Mouse (Mus musculus): Measurements from ENCODE around the gene Mxd4. TPM values are rescaled to one million over a fixed set of nuclear protein-coding genes. Genes with fewer than 3 reads are reported as not detected.

Gene Mxd4
- polyA plus RNA-seq, 1 experiment = 70.6 TPM

- H3K4me1 ChIP-seq (ENCODE audit: control insufficient read depth, insufficient read depth, insufficient read length, low read length) = no peaks in the 10 kb centered on the region
- H3K27ac ChIP-seq (replicated peaks; ENCODE audit: low read depth, low read length) = no peak overlapping the region
- no peak overlapping the region for H3K4me3 ChIP-seq (ENCODE audit: insufficient read depth, low read depth, low read length)
Observed at GRCm38 (mm10) chr5:34210279-34210678, 22.8 kb upstream of the Mxd4 start.

GRCm38 (mm10) chr5:34207503-34207902, 20.0 kb upstream of the Mxd4 start:
- H3K27ac ChIP-seq (replicated peaks; ENCODE audit: low read depth, low read length) = no peak overlapping the region
- no peaks in the 10 kb centered on the region for H3K4me1 ChIP-seq (ENCODE audit: control insufficient read depth, insufficient read depth, insufficient read length, low read length)
- no peak overlapping the region for H3K4me3 ChIP-seq (ENCODE audit: insufficient read depth, low read depth, low read length)

GRCm38 (mm10) chr5:34205788-34206187, 18.3 kb upstream of the Mxd4 start:
- Histone ChIP-seq H3K4me1 (ENCODE audit: control insufficient read depth, insufficient read depth, insufficient read length, low read length) (no peaks in the 10 kb centered on the region), H3K4me3 (ENCODE audit: insufficient read depth, low read depth, low read length) (no peak overlapping the region), H3K27ac (replicated peaks; ENCODE audit: low read depth, low read length) (no peak overlapping the region)

GRCm38 (mm10) chr5:34204911-34205310, 17.4 kb upstream of the Mxd4 start:
- Histone ChIP-seq H3K27ac (replicated peaks; ENCODE audit: low read depth, low read length) (no peak overlapping the region), H3K4me3 (ENCODE audit: insufficient read depth, low read depth, low read length) (no peak overlapping the region), H3K4me1 (ENCODE audit: control insufficient read depth, insufficient read depth, insufficient read length, low read length) (no peaks in the 10 kb centered on the region)

- Histone ChIP-seq H3K4me3 (ENCODE audit: insufficient read depth, low read depth, low read length) (no peak overlapping the region), H3K4me1 (ENCODE audit: control insufficient read depth, insufficient read depth, insufficient read length, low read length) (no peaks in the 10 kb centered on the region), H3K27ac (replicated peaks; ENCODE audit: low read depth, low read length) (no peak overlapping the region)
Observed at GRCm38 (mm10) chr5:34202006-34202405, 14.5 kb upstream of the Mxd4 start.

- H3K4me1 ChIP-seq (ENCODE audit: control insufficient read depth, insufficient read depth, insufficient read length, low read length) = no peaks in the 10 kb centered on the region
- no peak overlapping the region for H3K4me3 ChIP-seq (ENCODE audit: insufficient read depth, low read depth, low read length)
- H3K27ac ChIP-seq (replicated peaks; ENCODE audit: low read depth, low read length) = no peak overlapping the region
Observed at GRCm38 (mm10) chr5:34201396-34201795, 13.9 kb upstream of the Mxd4 start.

DNA sequence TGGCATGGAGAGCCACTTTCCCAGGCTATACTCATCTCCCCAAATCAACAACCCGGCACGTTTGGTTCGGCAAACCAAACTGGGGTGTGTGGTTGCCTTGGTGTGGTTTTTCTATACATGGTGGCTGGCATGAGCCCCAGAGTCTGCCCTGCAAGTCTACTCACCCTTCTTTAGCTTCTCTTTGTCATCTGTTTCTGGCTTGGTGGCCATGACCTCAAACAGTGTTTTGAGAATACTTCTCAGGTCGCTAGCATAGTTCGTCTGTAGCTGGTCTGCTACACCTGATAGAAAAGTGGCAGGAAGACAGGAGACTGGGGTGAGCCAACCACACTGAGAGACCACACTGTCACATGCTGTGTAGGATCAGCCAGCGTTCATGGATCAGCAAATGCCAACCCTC, 11.1 kb upstream of the Mxd4 start:
- Histone ChIP-seq H3K4me3 (ENCODE audit: insufficient read depth, low read depth, low read length) (no peak overlapping the region), H3K4me1 (ENCODE audit: control insufficient read depth, insufficient read depth, insufficient read length, low read length) (no peaks in the 10 kb centered on the region), H3K27ac (replicated peaks; ENCODE audit: low read depth, low read length) (no peak overlapping the region)

DNA sequence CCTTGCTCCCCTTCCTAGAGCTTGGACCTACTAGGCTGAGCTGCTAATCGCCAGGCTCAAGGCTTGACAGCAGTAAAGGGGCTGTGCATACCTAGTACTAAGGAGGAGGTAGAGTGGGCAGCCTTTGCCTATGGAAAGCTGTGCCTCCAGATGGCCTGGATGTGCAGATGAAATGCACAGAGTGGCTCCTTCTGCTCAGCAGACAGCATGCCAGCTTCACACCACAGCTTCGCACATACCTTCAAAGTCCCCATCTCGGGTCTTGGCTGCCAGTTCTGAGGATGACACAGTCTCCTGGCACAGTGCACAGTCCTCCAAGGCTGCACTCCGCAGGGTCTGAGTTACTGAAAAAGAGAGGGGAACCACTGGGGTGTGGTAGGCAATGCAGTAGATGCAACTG, 9.7 kb upstream of the Mxd4 start:
- Histone ChIP-seq H3K27ac (replicated peaks; ENCODE audit: low read depth, low read length) (no peak overlapping the region), H3K4me3 (ENCODE audit: insufficient read depth, low read depth, low read length) (no peak overlapping the region)

DNA sequence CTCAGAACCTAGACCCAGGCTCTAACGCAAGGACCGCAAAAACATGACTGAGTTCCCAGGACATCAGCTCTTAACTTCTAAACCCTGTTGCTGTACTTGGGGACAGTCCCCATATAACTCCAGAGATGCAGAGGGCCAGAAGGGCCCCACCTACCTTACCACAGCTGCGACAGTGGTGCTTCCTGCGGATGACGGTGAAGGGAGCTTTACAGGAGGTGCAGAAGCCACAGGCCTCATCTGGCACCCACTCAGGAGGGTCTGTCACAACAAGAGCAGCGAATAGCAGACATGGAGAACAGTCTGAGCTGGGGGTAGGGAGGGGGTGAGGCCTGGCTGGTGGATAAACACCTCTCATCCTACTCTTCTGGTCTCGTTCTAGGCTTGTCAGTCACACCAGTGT, 8.9 kb upstream of the Mxd4 start:
- H3K27ac ChIP-seq (replicated peaks; ENCODE audit: low read depth, low read length) = no peak overlapping the region
- no peaks in the 10 kb centered on the region for H3K4me1 ChIP-seq (ENCODE audit: control insufficient read depth, insufficient read depth, insufficient read length, low read length)
- H3K4me3 ChIP-seq (ENCODE audit: insufficient read depth, low read depth, low read length) = no peak overlapping the region

More for the DNA sequence above, 9.7 kb upstream of the Mxd4 start:
- H3K4me1 ChIP-seq (ENCODE audit: control insufficient read depth, insufficient read depth, insufficient read length, low read length) = no peaks in the 10 kb centered on the region

DNA sequence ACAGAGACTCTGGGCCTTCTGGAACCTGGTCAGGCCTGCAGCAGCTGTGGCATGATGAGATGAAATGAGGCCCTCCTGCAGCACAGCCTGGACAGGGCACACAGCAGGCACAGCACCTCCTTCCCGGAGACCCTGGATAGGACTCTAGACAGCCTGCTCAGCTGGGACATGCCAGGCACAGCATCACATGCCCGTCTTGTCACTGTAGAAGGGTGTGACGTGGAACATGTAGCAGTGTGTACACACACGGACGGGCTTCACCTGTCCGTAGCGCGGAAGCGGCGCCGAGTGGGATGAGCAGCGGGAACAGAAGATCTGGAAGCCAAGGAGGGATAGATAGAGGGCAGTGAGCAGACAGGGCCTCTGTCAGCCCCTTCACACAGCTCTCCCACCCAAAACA, 8.3 kb upstream of the Mxd4 start:
- Histone ChIP-seq H3K4me1 (ENCODE audit: control insufficient read depth, insufficient read depth, insufficient read length, low read length) (no peaks in the 10 kb centered on the region), H3K27ac (replicated peaks; ENCODE audit: low read depth, low read length) (no peak overlapping the region), H3K4me3 (ENCODE audit: insufficient read depth, low read depth, low read length) (no peak overlapping the region)

DNA sequence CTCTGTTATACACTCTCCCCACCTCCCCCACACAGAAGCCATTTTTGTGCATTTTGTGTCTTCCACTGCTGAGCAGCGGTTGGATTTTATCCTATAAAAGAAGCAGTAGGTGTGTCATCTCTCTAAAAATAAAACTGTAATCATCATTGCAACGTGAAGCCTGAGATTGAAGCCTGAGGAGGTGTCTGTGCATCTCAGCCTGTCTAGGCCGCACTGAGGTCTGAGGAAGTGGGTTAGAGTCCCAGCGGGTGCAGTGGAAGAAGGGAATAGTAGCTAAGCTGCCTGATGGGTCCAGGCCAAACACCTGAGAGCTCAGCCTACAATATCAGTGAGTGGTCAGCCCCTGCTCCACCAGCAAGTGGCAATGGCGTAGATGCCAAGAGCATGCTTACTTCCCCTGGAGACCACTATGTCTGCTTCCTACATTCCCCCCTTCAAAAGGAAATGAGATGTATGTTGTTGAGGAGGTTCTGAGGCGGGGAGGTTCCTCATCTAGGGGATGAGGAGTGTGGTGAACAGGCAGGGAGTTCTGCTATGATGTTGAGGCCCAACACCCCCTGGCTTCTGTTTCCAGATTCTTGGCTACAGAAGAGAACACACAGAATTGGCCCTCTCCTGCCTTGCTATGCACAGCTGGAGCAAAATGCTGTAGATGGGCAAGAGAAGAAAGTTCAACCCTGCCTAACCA, 7.6 kb upstream of the Mxd4 start:
- H3K4me1 ChIP-seq (ENCODE audit: control insufficient read depth, insufficient read depth, insufficient read length, low read length) = 0 out of 2 replicates have a peak, but pooled peaks cover 4% of the 10 kb centered on the region
- no peak overlapping the region for H3K27ac ChIP-seq (replicated peaks; ENCODE audit: low read depth, low read length)

DNA sequence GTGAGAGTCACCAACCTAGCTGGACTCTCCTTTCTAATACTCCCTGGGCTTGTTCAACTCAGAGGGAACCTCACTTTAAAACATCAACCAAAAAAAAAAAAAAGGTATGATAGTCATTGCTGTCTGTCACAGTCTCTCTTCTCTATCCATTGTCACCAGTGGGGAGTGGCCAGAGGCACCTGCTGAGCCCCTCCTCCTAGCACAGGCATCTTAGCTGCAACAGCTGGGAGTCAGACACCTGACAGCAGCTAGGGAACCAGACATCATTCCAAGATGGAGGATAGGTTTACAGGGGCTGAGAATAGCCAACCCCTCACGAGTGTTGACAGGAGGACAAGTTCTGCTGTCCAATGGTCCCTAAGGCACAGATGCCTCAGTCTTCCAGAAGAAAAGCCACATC, 6.9 kb upstream of the Mxd4 start:
- Histone ChIP-seq H3K27ac (replicated peaks; ENCODE audit: low read depth, low read length) (no peak overlapping the region), H3K4me1 (ENCODE audit: control insufficient read depth, insufficient read depth, insufficient read length, low read length) (peaks cover 7% of the 10 kb centered on the region), H3K4me3 (ENCODE audit: insufficient read depth, low read depth, low read length) (no peak overlapping the region)

More for the DNA sequence above, 7.6 kb upstream of the Mxd4 start:
- H3K4me3 ChIP-seq (ENCODE audit: insufficient read depth, low read depth, low read length) = no peak overlapping the region

DNA sequence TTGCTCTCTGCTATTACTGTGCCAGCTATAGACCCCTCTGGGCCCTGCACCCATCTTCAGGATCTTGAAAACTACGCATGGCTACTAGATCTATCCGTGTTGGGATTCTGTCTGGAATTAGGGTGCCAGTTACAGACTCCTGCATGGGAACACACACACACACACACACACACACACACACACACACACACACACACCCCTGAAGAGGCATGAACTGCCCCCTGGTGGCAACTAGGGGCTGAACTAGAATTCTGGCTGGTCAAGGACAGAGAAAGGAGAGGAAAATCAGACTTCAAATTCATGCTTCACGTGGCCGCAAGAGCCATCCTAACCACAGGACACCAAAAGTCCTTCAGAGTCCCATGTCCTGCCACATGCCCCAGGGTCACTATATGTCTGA, 4.3 kb upstream of the Mxd4 start:
- Histone ChIP-seq H3K4me3 (ENCODE audit: insufficient read depth, low read depth, low read length) (no peak overlapping the region), H3K27ac (replicated peaks; ENCODE audit: low read depth, low read length) (no peak overlapping the region), H3K4me1 (ENCODE audit: control insufficient read depth, insufficient read depth, insufficient read length, low read length) (peaks cover 17% of the 10 kb centered on the region)

DNA sequence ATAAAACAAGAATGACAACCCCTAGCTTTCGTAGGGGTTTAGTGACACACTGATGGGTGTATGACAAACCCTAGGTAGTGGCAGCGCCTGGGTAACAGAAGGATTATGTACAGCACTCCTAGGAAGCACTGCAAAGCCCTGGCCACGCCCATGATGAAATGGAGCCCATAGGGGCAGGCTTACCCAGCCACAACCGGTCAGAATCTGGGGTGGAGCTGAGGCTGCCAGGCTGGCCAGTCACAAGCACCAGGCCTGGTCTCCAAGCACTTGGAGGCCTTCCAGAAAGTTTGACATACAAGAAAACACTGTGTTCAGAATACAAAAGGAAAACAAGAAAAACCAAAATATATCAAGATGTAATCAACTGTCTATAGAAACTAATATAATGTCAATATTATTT, 3.5 kb upstream of the Mxd4 start:
- H3K4me3 ChIP-seq (ENCODE audit: insufficient read depth, low read depth, low read length) = no peak overlapping the region
- H3K27ac ChIP-seq (replicated peaks; ENCODE audit: low read depth, low read length) = 0 out of 2 replicates have a peak overlapping the region, but pooled peaks have one; percentile 1
- H3K4me1 ChIP-seq (ENCODE audit: control insufficient read depth, insufficient read depth, insufficient read length, low read length) = peaks cover 20% of the 10 kb centered on the region

DNA sequence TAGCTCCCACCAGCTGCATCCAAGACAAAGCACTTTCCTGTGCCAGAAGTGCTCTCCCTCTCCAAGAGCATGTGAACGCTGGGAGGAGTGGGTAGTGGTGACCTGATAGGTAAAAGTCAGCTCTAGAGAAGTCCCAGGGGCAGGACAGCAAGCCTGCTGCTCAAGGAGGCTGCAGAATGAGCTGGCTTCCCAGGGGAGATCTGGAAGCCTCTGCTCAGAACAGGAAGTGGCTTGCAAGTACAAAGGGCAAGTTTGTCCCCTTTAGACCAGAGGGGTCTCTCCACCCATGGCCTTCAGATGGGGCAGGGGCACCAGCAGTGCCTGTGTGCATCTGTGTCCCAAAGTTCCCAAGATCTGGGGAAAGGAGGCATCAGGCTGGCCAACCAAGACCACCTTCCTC, 2.0 kb upstream of the Mxd4 start:
- 0 out of 2 replicates have a peak overlapping the region, but pooled peaks have one; percentile 82 for H3K27ac ChIP-seq (replicated peaks; ENCODE audit: low read depth, low read length)
- H3K4me3 ChIP-seq (ENCODE audit: insufficient read depth, low read depth, low read length) = no peak overlapping the region
- peaks cover 35% of the 10 kb centered on the region for H3K4me1 ChIP-seq (ENCODE audit: control insufficient read depth, insufficient read depth, insufficient read length, low read length)

GRCm38 (mm10) chr5:34188856-34189255, 1.3 kb upstream of the Mxd4 start:
- peak overlapping the region; percentile 69; the same call in 1 of the 2 replicates for H3K4me3 ChIP-seq (ENCODE audit: insufficient read depth, low read depth, low read length)
- peaks cover 41% of the 10 kb centered on the region for H3K4me1 ChIP-seq (ENCODE audit: control insufficient read depth, insufficient read depth, insufficient read length, low read length)
- peak overlapping the region; percentile 82; the same call in 1 of the 2 replicates for H3K27ac ChIP-seq (replicated peaks; ENCODE audit: low read depth, low read length)
